Mouse (Mus musculus) intestine, postnatal 0 days (tissue): ENCODE data around the gene Irgq. TPM values are rescaled to one million over a fixed set of nuclear protein-coding genes. Genes with fewer than 3 reads are reported as not detected.

Experiments
- ATAC-seq: fragments of 200-750 bp; cut with Nextera tagmentation; 2 replicates; pipeline ENCODE4 v1.8.0; 2017; ENCODE audit warnings: mild to moderate bottlenecking, moderate TSS enrichment, moderate library complexity
- H3K27ac ChIP-seq: fragments of 300-500 bp; sonication (generic); 2 replicates; pipeline ENCODE4 v1.5.1; 2014; ENCODE audit warnings: mild to moderate bottlenecking, low read depth, low read length, moderate library complexity
- H3K27me3 ChIP-seq: fragments of 300-500 bp; sonication (generic); replicated peaks from 2 replicates; pipeline ENCODE4 v1.6.1; 2014; ENCODE audit warnings: low read length, mixed read lengths; ENCODE audit not compliant: control insufficient read depth, insufficient read depth
- H3K36me3 ChIP-seq: fragments of 300-500 bp; sonication (generic); 2 replicates; pipeline ENCODE4 v1.6.1; 2014; ENCODE audit warnings: mild to moderate bottlenecking, moderate library complexity; ENCODE audit not compliant: control insufficient read depth, insufficient read depth
- H3K4me1 ChIP-seq: fragments of 300-500 bp; sonication (generic); replicated peaks from 2 replicates; pipeline ENCODE4 v1.6.1; 2014; ENCODE audit warnings: antibody characterized with exemption, low read length, mixed read lengths; ENCODE audit not compliant: control insufficient read depth, insufficient read depth
- H3K4me2 ChIP-seq: fragments of 300-500 bp; sonication (generic); replicated peaks from 2 replicates; pipeline ENCODE4 v1.6.1; 2014; ENCODE audit warnings: low read depth, mild to moderate bottlenecking, moderate library complexity
- H3K4me3 ChIP-seq: fragments of 300-500 bp; sonication (generic); 2 replicates; pipeline ENCODE4 v1.5.1; 2014; ENCODE audit warnings: low read depth, low read length
- H3K9ac ChIP-seq: fragments of 300-500 bp; sonication (generic); 2 replicates; pipeline ENCODE4 v1.6.1; 2014; ENCODE audit warnings: mild to moderate bottlenecking, low read depth, low read length
- H3K9me3 ChIP-seq: fragments of 300-500 bp; sonication (generic); 2 replicates; pipeline ENCODE4 v1.6.1; 2016; ENCODE audit warnings: mixed run types; ENCODE audit not compliant: control insufficient read depth
- CTCF ChIP-seq: sonication (generic); IDR thresholded peaks from 2 replicates; pipeline ENCODE4 v1.5.1; 2016; ENCODE audit warnings: low read depth, mild to moderate bottlenecking, control low read depth, antibody characterized with exemption, moderate library complexity
- WGBS: fragments of 180-500 bp; shearing (Covaris S2); extraction: QIAGEN DNeasy Blood & Tissue Kit; methylation state at CpG from one replicate; pipeline ENCODE4 v1.1.7; 2014; 5-methylcytosine and 5-hydroxymethylcytosine counted together
- polyA plus RNA-seq: library from polyadenylated mRNA; unstranded; fragments of >200 nt; fragmentation: Nextera tagmentation; extraction: Ambion mirVana; gene quantifications from 2 replicates; pipeline ENCODE4 v1.2.1, GENCODE M21; 2015

The Irgq gene
- polyA plus RNA-seq, 1 experiment from 2014 or later, result 3.4 TPM

DNA sequence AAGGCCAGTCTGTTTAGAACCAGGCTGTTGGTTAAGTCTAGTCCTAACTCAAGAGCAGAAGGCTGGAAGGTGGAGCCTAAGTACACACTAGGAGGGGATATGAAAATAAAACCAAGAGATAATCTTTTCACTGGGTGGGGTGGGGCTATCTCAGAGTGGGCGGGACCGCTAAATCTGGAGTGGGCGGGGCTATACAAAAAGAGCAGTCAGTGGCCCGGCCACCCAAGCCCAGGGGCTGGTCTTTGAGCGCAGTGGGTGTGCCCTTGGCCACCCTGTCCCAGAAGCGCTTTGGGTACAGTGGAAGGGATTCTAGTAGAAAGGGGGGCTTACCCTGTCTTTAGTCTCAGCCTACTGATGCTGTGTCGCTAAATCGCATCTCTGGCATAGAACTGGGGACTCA is 56.3 kb downstream of the Irgq start:
- 9% methylated on average over 8 of the region's 8 CpGs for WGBS
- H3K27me3 ChIP-seq, result peaks cover 15% of the 10 kb centered on the region; the same call in 1 of the 2 replicates
- H3K4me1 ChIP-seq, result peaks cover 5% of the 10 kb centered on the region; the same call in 1 of the 2 replicates
- H3K9me3 ChIP-seq, result no peaks in the 10 kb centered on the region
- H3K4me2 ChIP-seq, result peak overlapping the region; percentile 59
- no peaks in the 10 kb centered on the region for H3K36me3 ChIP-seq
- no peak overlapping the region for H3K27ac ChIP-seq
- peak overlapping the region; percentile 38 for H3K4me3 ChIP-seq
- TF ChIP-seq CTCF, result no peak
- ATAC-seq, result peak; percentile 53
- peak overlapping the region; percentile 12 for H3K9ac ChIP-seq

DNA sequence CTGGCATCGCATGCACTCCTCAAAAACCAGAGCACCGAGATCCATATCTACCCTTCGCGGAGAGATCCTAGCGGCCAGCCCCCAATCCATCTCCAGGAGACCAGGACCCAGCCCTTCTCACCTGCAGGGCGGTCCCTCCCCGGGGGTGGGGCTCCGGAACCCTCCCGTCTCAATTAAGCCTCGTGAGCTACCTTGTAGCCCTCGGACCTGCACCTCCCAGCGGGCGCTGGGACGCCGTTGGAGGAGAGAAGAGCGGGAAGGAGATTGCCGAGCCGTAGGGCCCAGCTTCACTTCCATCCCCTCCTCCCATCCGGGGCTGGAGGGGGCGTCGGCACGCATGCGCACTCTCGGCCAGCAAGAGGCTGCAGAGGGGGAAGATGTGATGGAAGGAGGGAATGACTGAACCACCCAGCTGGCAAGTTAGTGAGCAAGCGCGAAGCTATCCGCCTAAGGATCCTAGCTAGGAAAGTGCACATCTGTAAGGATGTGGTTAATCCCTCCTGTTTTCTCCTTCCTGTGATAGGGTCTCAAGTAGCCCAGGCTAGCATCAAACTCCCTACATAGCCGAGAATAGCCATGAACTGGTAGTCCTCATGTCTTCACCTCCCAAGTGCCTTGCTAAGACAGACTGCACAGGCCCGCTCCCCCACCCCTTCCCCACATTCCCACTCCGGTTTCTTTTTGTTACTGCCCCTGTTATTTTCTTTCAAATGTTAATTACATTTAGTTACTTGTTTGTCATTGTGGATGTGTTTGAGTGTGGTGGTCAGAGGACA is 57.0 kb downstream of the Irgq start, which contains the start of the genes Ethe1 and Zfp575:
Gene Ethe1 (plus strand): TSS at position 214 of the 776 bp plus-strand sequence.
Gene Zfp575 (minus strand): TSS at position 312 of the 776 bp plus-strand sequence.
- no peaks in the 10 kb centered on the region for H3K36me3 ChIP-seq
- 8% methylated on average over 30 of the region's 30 CpGs for WGBS
- ATAC-seq, result no peak

More for the DNA sequence above, 57.0 kb downstream of the Irgq start, which contains the start of the genes Ethe1 and Zfp575:
- peak within 1 kb of the TSS; percentile 59 for H3K4me2 ChIP-seq
- H3K9me3 ChIP-seq, result no peaks in the 10 kb centered on the region
- 0 out of 2 replicates have a peak within 1 kb of the TSS, but pooled peaks have one; percentile 3 for H3K27ac ChIP-seq
- no peak for TF ChIP-seq CTCF
- peak within 1 kb of the TSS; percentile 38 for H3K4me3 ChIP-seq
- H3K27me3 ChIP-seq, result peaks cover 15% of the 10 kb centered on the region; the same call in 1 of the 2 replicates
- H3K9ac ChIP-seq, result peak within 1 kb of the TSS; percentile 12
- H3K4me1 ChIP-seq, result peaks cover 5% of the 10 kb centered on the region; the same call in 1 of the 2 replicates

Other genes with a start within 250 kb of the Irgq start
- 4.6 and 5.1 TPM in 2 replicates for gene Zfp61, start 229.5 kb upstream of the Irgq start, polyA plus RNA-seq
- 3.1 and 3.2 TPM in 2 replicates for gene Zfp94, start 214.0 kb upstream of the Irgq start, polyA plus RNA-seq
- 0.18 TPM in 1 of 2 replicates, not detected in the other for gene Tescl, start 196.8 kb upstream of the Irgq start, polyA plus RNA-seq
- gene Lypd5, start 181.5 kb upstream of the Irgq start, polyA plus RNA-seq, result not detected in 2 replicates
- gene Kcnn4, start 160.4 kb upstream of the Irgq start, polyA plus RNA-seq, result 3.2 and 3.7 TPM in 2 replicates
- 14.0 and 15.1 TPM in 2 replicates for gene Smg9, start 131.1 kb upstream of the Irgq start, polyA plus RNA-seq
- not detected in 2 replicates for gene Irgc1, start 78.4 kb upstream of the Irgq start, polyA plus RNA-seq
- 6.9 and 7.8 TPM in 2 replicates for gene Plaur, start 68.2 kb upstream of the Irgq start, polyA plus RNA-seq
- 1.4 and 1.7 TPM in 2 replicates for gene Cadm4, start 48.7 kb upstream of the Irgq start, polyA plus RNA-seq
- gene Zfp428, start 23.7 kb upstream of the Irgq start, polyA plus RNA-seq, result 11.2 and 12.8 TPM in 2 replicates
- 0.05 TPM in 1 of 2 replicates, not detected in the other for gene AC161166.1, start 18.2 kb upstream of the Irgq start, polyA plus RNA-seq
- gene Pinlyp, start 15.4 kb downstream of the Irgq start, polyA plus RNA-seq, result not detected in 2 replicates
- 24.5 and 26.6 TPM in 2 replicates for gene Xrcc1, start 15.6 kb downstream of the Irgq start, polyA plus RNA-seq
- 17.9 and 25.4 TPM in 2 replicates for gene Ethe1, start 56.9 kb downstream of the Irgq start, polyA plus RNA-seq
- gene Zfp575, start 57.0 kb downstream of the Irgq start, polyA plus RNA-seq, result 2.1 and 2.2 TPM in 2 replicates
- gene Phldb3, start 80.1 kb downstream of the Irgq start, polyA plus RNA-seq, result 0.65 and 0.85 TPM in 2 replicates
- gene Lypd3, start 105.9 kb downstream of the Irgq start, polyA plus RNA-seq, result 0.13 and 0.17 TPM in 2 replicates
- gene Tex101, start 146.0 kb downstream of the Irgq start, polyA plus RNA-seq, result not detected in 2 replicates
- not detected in 2 replicates for gene BC049730, start 178.6 kb downstream of the Irgq start, polyA plus RNA-seq
- gene Gm4763, start 196.2 kb downstream of the Irgq start, polyA plus RNA-seq, result not detected in 2 replicates
- gene Cd177, start 229.6 kb downstream of the Irgq start, polyA plus RNA-seq, result 0.69 and 1.1 TPM in 2 replicates
- 0.29 and 0.37 TPM in 2 replicates for gene Ceacam10, start 246.5 kb downstream of the Irgq start, polyA plus RNA-seq